Mouse (Mus musculus): Measurements from ENCODE around the gene 1700061G19Rik. TPM values are rescaled to one million over a fixed set of nuclear protein-coding genes. Genes with fewer than 3 reads are reported as not detected.

1700061G19Rik gene
- total and polyA plus RNA-seq, 2 experiments from 2014 or later: 0.72 TPM; not detected in 1

DNA sequence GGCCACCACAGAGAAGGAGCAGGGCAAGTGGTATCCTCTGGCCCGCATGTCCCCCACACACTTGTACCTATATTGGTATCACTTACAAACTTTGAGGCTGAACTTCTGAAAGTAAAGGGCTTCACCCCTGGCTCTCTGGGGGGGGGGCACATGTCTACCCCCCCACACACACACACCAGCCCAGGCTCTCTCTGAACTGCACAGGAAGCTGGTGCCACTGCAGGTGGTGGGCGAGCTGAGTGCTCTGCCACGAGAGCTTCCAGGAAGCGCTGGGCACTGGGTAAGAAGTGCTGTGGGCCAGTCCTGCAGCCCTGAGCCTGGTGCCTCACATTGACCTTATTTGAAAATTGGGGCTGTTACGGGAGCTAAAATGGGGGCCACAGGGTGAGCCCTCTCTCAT, 31.6 kb upstream of the 1700061G19Rik start:
- no peak overlapping the region for H3K4me2 ChIP-seq (ENCODE audit: low read depth, low read length, poor library complexity, severe bottlenecking)
- DNase-seq (ENCODE audit: low spot score) (no peak), ATAC-seq (ENCODE audit: low FRiP score) (no peak)
- WGBS: 88% methylated on average over 5 of the region's 5 CpGs
- no peak overlapping the region for H3K27ac ChIP-seq (ENCODE audit: low read depth, low read length)
- H3K27me3 ChIP-seq (ENCODE audit: insufficient read depth, low read length): no peaks in the 10 kb centered on the region
- no peaks in the 10 kb centered on the region for H3K4me1 ChIP-seq (ENCODE audit: insufficient read depth, low read length)
- no peak overlapping the region for H3K9ac ChIP-seq (replicated peaks; ENCODE audit: low read length, poor library complexity, severe bottlenecking)
- no peaks in the 10 kb centered on the region for H3K36me3 ChIP-seq (ENCODE audit: insufficient read depth, low read length)
- no peak for TF ChIP-seq CTCF (IDR thresholded peaks at IDR 0.05)
- H3K9me3 ChIP-seq (ENCODE audit: low read length): no peaks in the 10 kb centered on the region
- H3K4me3 ChIP-seq (ENCODE audit: low read depth, low read length): no peak overlapping the region

DNA sequence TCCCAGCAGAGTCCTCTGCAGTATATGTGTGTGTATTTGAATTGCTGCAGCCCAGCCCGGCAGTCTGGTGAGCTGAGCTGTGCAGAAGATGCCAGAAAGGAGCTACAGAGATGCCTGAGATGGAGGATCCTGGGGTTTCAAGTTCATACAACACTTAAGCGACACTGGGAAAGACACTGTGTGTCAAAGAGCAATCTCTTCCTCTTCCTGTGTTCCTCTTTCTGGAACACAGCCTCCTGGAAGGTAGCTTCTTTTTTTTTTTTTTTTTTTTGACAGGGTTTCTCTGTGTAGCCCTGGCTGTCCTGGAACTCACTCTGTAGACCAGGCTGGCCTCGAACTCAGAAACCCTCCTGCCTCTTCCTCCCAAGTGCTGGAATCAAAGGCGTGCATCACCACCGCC, 26.5 kb upstream of the 1700061G19Rik start:
- WGBS: 91% methylated on average over 5 of the region's 5 CpGs
- Histone ChIP-seq H3K9me3 (ENCODE audit: low read length) (no peaks in the 10 kb centered on the region), H3K9ac (replicated peaks; ENCODE audit: low read length, poor library complexity, severe bottlenecking) (no peak overlapping the region), H3K27ac (ENCODE audit: low read depth, low read length) (no peak overlapping the region), H3K4me2 (ENCODE audit: low read depth, low read length, poor library complexity, severe bottlenecking) (no peak overlapping the region), H3K4me3 (ENCODE audit: low read depth, low read length) (no peak overlapping the region), H3K4me1 (ENCODE audit: insufficient read depth, low read length) (no peaks in the 10 kb centered on the region), H3K27me3 (ENCODE audit: insufficient read depth, low read length) (no peaks in the 10 kb centered on the region), H3K36me3 (ENCODE audit: insufficient read depth, low read length) (no peaks in the 10 kb centered on the region)
- no peak for TF ChIP-seq CTCF (IDR thresholded peaks at IDR 0.05)
- ATAC-seq (ENCODE audit: low FRiP score) (no peak), DNase-seq (ENCODE audit: low spot score) (no peak)

DNA sequence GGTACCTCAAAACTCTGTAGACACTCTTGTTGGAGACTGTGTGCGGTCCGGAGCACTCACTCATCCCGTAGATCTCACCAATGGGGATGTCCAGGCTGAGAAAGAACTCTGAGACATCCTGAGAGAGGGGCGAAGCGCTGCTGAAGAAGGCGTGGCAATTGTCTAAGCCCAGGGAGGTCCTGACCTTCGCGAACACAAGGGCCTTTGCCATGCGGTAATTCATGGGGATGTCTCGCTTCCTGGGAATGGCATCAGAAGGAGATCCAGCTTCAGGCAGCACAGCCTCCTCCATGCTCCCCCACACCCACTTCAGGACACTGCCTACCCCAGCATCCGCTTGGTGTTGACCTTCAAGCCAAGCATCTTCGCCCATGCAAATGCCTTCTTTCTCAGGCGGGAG, 25.6 kb upstream of the 1700061G19Rik start:
- no peaks in the 10 kb centered on the region for H3K4me1 ChIP-seq (ENCODE audit: insufficient read depth, low read length)
- no peaks in the 10 kb centered on the region for H3K36me3 ChIP-seq (ENCODE audit: insufficient read depth, low read length)
- no peaks in the 10 kb centered on the region for H3K27me3 ChIP-seq (ENCODE audit: insufficient read depth, low read length)
- TF ChIP-seq CTCF (IDR thresholded peaks at IDR 0.05): no peak
- H3K27ac ChIP-seq (ENCODE audit: low read depth, low read length): no peak overlapping the region
- H3K9me3 ChIP-seq (ENCODE audit: low read length): no peaks in the 10 kb centered on the region
- H3K9ac ChIP-seq (replicated peaks; ENCODE audit: low read length, poor library complexity, severe bottlenecking): no peak overlapping the region
- DNase-seq (ENCODE audit: low spot score) (no peak), ATAC-seq (ENCODE audit: low FRiP score) (no peak)
- no peak overlapping the region for H3K4me2 ChIP-seq (ENCODE audit: low read depth, low read length, poor library complexity, severe bottlenecking)
- H3K4me3 ChIP-seq (ENCODE audit: low read depth, low read length): no peak overlapping the region
- 86% methylated on average over 13 of the region's 13 CpGs for WGBS

DNA sequence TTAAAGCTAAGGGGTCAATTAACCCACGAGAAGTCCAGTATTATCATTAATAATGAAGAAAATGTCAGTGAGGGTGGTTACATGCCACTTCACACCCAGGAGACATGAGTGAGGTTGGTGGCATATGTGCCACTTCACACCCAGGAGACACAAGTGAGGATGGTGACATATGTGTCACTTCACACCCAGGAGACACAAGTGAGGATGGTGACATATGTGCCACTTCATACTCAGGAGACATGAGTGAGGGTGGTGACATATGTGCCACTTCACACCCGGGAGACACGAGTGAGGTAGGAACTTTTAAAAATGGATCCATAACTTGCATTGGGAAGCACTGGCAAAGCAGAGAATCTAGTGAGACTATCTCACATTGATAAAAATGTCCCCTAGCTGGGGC, 24.1 kb upstream of the 1700061G19Rik start:
- 74% methylated on average over 3 of the region's 3 CpGs for WGBS
- Histone ChIP-seq H3K4me3 (ENCODE audit: low read depth, low read length) (no peak overlapping the region), H3K4me1 (ENCODE audit: insufficient read depth, low read length) (no peaks in the 10 kb centered on the region), H3K27ac (ENCODE audit: low read depth, low read length) (no peak overlapping the region), H3K27me3 (ENCODE audit: insufficient read depth, low read length) (no peaks in the 10 kb centered on the region), H3K4me2 (ENCODE audit: low read depth, low read length, poor library complexity, severe bottlenecking) (no peak overlapping the region), H3K36me3 (ENCODE audit: insufficient read depth, low read length) (no peaks in the 10 kb centered on the region), H3K9me3 (ENCODE audit: low read length) (no peaks in the 10 kb centered on the region), H3K9ac (replicated peaks; ENCODE audit: low read length, poor library complexity, severe bottlenecking) (no peak overlapping the region)
- no peak for DNase-seq (ENCODE audit: low spot score)
- no peak for TF ChIP-seq CTCF (IDR thresholded peaks at IDR 0.05)
- ATAC-seq (ENCODE audit: low FRiP score): no peak

DNA sequence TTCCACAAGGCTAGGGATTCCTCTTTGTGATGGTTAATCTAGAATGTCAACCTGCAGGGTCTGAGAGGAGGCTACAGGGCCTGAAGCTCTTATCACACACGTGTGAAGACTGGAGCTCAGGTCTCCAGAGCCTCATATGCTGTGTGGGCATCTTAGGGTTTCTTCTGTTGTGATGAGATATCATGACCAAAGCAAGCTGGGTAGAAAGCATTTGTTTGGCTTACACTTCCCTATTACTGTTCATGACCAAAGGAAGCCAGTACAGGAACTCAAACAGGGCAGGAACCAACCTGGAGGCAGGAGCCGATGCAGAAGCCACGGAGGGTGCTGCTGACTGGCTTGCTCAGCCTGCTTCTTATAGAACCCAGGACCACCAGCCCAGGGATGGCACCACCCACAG, 19.9 kb upstream of the 1700061G19Rik start:
- no peak overlapping the region for H3K27ac ChIP-seq (ENCODE audit: low read depth, low read length)
- 88% methylated on average over 3 of the region's 3 CpGs for WGBS
- ATAC-seq (ENCODE audit: low FRiP score) (no peak), DNase-seq (ENCODE audit: low spot score) (no peak)
- H3K4me2 ChIP-seq (ENCODE audit: low read depth, low read length, poor library complexity, severe bottlenecking): no peak overlapping the region
- no peak overlapping the region for H3K9ac ChIP-seq (replicated peaks; ENCODE audit: low read length, poor library complexity, severe bottlenecking)
- no peaks in the 10 kb centered on the region for H3K36me3 ChIP-seq (ENCODE audit: insufficient read depth, low read length)
- H3K4me1 ChIP-seq (ENCODE audit: insufficient read depth, low read length): no peaks in the 10 kb centered on the region
- H3K9me3 ChIP-seq (ENCODE audit: low read length): no peaks in the 10 kb centered on the region
- no peak overlapping the region for H3K4me3 ChIP-seq (ENCODE audit: low read depth, low read length)
- no peaks in the 10 kb centered on the region for H3K27me3 ChIP-seq (ENCODE audit: insufficient read depth, low read length)
- TF ChIP-seq CTCF (IDR thresholded peaks at IDR 0.05): no peak

DNA sequence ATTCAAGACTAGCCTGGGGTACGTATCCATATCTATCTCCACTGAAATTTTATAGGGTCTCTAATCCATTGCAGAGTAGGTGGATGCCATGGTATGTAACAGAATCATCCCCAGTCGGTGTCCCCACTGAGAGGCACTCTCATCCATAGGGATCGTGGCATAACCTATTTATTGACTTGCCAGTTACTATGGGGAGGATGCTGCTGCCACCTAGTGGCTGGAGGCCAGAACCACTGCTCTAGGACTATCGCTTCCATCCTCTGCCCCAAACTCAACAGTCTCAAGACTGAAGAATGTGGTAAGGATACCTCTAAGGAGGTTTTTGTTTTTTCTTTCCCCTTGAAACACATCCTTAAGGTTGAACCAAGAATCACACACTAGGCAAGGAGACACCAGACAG, 17.1 kb upstream of the 1700061G19Rik start:
- Histone ChIP-seq H3K4me2 (ENCODE audit: low read depth, low read length, poor library complexity, severe bottlenecking) (no peak overlapping the region), H3K4me1 (ENCODE audit: insufficient read depth, low read length) (no peaks in the 10 kb centered on the region), H3K27me3 (ENCODE audit: insufficient read depth, low read length) (no peaks in the 10 kb centered on the region), H3K27ac (ENCODE audit: low read depth, low read length) (no peak overlapping the region), H3K4me3 (ENCODE audit: low read depth, low read length) (no peak overlapping the region), H3K36me3 (ENCODE audit: insufficient read depth, low read length) (no peaks in the 10 kb centered on the region), H3K9ac (replicated peaks; ENCODE audit: low read length, poor library complexity, severe bottlenecking) (no peak overlapping the region), H3K9me3 (ENCODE audit: low read length) (no peaks in the 10 kb centered on the region)
- TF ChIP-seq CTCF (IDR thresholded peaks at IDR 0.05): peak; percentile 75
- peak; percentile 58 for DNase-seq (ENCODE audit: low spot score)
- WGBS: 49% methylated on average over 4 of the region's 4 CpGs
- no peak for ATAC-seq (ENCODE audit: low FRiP score)

Data from midbrain, postnatal 0 days (tissue).